Mouse (Mus musculus): ENCODE measurements around the gene Cmc4.

- no peak for TF ChIP-seq POLR2A (IDR thresholded peaks at IDR 0.05; ENCODE audit: insufficient read length, low read depth)
- TF ChIP-seq E2F4 (IDR thresholded peaks at IDR 0.05; ENCODE audit: insufficient read depth), result no peak
- TF ChIP-seq CEBPB (IDR thresholded peaks at IDR 0.05; ENCODE audit: insufficient read depth, poor library complexity, severe bottlenecking), result no peak
- no peak for TF ChIP-seq MYOD1 (IDR thresholded peaks at IDR 0.05; ENCODE audit: control insufficient read depth in 1 of 3, insufficient read length in 2 of 3, low read depth in 2 of 3)
Observed at GRCm38 (mm10) chrX:75372666-75373425, 43.5 kb downstream of the Cmc4 start.

All from myocyte (in vitro differentiated cells).